Mouse (Mus musculus): ENCODE results near the gene Cox19.

The Cox19 gene

DNA sequence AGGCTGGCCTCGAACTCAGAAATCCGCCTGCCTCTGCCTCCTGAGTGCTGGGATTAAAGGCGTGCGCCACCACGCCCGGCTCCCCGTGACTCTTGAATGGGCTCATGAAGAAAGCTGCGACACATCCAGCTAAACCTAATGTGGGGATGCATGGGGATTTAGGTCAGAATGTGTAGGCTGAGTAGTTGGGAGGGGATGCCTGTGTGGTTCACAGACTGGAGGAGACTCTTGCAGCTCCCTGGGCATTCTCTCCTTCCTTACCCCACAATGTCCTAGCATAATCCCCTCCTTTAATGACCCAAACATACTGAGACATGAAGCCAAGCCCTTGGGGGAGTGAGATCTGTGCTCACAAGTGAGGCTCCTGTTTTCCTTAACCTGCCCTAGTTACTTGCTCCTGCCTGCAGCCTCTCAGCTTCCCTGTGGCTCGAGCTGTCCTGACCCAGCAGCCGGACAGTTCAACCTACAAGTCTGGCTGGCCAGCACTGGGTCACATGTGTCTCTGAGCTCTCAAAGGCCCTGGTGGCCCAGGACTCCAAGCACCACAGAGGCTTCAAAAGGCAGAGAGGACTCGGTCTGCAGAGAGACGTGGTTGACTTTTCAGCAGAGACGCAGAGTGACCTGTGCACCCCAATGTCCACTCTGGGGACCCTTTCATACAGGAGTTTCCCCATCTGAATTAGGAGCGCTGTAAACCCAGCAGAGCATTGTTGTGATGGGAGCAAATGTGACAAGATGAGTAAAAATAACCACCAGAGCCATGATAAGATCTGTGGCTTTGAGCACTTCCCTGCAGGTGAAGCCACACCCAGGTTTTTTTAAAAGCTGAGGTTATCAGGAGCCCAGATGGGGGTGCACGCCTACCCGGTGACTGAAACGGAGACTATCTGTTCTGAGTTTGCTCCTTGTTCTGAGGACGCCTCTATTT lies 30.6 kb upstream of the Cox19 start:
- DNase-seq (ENCODE audit: low spot score): peak; percentile 74

DNA sequence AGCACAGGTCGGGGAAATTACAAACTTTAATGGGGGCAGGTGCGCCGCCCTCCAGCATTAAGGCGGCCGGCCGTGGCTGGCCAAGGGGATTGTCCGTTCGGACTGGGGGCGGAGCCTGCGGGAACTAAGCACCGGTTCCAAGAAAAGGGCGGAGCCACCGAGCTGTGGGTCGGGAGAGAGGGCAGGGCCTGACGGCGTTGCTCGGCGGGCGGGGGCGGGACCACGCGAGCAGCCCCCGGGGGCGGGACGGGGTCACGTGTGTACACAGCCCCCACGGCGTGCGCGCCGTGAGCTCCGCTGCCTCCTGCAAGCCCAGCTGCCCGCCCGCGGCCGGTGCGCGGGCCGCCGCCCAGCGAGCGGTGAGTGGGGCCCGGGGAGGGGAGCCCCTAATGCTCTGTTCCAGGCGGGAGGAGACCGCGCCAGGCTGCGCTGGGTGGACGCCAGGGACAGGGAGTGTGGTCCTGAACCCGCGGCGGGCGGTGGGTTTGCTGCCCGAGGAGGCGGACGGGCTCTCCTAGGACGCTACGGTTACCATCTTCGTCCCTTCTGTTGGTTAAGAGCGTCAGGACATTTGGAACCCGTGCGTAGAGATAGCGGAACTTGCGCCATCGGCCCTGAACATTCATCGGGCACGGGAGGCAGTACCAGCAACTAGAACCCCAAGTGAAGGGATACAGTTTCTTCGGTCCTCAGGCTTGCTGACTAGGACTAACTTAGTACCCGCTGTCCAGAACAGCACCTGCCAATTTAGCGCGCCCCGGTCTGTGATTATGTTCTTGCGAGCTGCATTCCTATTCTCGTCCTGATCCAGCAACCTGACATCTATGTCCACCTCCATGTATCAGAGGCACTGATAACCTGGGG lies 29.4 kb upstream of the Cox19 start:
- DNase-seq (ENCODE audit: low spot score): peak; percentile 99

DNA sequence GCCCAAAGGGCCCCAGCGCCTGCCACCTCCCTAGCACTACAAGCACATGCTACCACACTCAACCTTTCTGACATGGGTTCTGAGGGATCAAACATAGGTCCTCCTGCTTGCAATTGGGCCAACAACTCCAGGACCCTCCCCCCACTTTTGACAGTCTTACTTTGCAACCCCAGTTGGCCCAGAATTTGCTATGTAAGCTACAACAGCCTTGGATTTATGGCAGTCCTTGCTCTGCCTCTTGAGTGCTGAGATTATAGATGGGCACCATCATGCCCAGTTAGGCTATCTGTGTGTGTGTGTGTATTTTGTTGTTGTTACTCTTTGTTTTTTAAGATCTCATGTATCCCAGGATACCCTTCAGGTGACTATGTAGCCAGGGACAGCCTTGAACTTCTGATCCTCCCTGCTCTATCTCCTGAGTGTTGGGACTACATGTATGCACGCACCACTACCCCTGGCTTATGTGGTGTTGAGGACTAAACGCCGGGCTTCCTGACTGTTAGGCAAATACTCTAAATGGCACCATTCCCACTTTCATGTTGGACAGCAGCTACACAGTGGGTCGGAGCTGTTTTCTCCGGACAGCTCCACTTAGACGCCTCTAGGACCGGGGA lies 28.7 kb upstream of the Cox19 start:
- DNase-seq (ENCODE audit: low spot score): no peak

DNA sequence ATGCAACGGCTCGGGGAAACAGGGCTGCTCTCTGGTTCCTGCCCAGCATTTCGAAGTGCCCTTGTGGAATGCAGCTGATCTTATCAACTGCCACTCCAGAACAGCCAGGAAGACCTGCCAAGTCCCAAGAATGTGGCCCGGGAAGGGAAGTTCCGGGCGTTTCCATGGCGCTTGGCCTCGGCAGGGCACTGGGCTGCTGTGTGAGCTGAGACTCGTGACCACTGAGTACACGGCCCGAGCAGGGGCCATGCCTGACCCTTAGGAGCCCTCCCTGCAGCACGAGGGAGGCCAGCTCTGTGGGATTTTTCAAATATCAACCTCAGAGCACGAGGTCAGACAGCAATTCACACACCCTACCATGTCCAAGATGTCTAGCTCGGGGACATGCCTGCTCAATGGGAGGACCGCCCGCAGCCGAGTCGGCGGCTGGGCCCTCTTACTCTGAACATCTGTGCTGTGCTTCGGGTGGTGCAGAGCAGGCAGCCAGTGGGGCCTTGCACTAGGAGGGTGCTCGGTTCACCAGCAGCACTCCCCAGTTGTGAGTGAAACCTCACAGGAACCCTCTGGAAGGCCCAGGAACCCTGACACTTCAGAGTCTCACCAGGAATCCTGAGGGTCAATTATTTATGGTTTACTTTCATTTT lies 27.9 kb upstream of the Cox19 start:
- DNase-seq (ENCODE audit: low spot score): peak; percentile 97

DNA sequence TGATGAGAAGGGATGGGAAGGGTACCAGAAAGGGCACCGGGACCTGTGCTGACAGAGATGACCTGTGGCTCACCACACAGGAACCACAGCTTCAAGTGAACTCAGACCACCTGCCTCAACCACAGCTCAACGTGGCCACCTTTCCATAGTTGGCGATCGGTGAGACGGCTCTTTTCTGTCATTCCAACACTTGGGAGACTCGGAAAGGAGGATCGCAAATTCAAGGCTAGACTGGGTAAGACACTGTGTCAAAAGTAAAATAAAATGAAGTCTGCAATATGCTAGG lies 27.0 kb upstream of the Cox19 start:
- no peak for DNase-seq (ENCODE audit: low spot score)

DNA sequence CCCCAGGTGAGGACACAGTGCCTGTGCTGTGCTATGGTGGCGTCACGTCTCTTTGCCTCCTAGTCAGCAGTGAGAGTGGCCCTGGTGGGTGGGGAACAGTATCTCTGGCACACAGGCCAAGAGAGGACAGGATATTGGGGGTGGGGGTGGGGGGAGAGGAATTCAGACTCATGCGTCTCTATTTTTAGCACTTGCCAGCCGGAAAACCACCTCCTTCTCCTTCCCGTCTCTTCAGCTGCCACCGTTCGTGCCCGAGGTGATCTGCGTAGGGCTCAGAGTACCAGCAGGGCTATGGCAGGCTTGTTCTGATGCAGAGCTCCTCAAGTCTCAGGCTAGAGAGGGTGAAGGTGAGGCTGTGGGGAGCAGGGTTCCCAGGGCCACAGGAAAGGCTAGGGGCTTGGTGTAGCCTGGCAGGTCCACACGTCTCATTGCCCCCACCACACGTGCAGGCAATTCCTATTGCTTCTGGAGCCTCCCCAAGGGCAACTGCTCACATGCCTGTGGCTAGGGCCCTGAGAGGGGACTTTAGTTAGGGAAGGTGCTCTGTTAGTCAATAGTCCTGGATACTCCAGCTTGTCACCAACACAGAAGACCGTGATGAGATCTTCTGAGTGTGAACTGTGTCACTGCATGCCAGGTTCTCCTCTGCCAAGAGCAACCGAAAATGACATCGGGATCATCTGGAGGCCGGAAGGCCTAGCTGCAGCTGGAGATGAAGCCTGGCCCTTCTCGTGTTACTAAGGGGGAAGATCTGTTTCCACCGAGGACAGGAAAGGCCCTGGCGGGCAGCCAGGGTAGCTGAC lies 26.5 kb upstream of the Cox19 start, which contains the start of gene Gpr146:
Gpr146 (plus strand) TSS at position 230 of the 803 bp plus-strand sequence.
- DNase-seq (ENCODE audit: low spot score): peak; percentile 74

DNA sequence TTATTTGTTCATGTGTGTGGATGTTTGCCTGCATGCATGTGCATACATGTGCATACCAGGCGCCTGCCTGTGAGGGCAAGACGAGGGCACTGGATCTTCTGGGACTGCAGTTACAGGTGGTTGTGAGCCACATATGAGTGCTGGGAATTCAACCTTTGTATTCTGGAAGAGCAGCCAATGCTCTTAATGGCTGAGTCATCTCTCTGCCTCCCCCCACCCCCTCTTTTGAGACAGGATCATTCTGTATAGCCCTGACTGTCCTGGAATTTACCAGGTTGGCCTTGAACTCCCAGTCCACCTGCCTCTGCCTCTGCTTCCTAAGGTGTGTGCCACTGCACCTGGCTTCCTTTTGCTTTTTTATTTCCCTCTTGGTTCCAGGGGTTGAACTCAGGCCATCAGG lies 23.6 kb upstream of the Cox19 start:
- no peak for DNase-seq (ENCODE audit: low spot score)

DNA sequence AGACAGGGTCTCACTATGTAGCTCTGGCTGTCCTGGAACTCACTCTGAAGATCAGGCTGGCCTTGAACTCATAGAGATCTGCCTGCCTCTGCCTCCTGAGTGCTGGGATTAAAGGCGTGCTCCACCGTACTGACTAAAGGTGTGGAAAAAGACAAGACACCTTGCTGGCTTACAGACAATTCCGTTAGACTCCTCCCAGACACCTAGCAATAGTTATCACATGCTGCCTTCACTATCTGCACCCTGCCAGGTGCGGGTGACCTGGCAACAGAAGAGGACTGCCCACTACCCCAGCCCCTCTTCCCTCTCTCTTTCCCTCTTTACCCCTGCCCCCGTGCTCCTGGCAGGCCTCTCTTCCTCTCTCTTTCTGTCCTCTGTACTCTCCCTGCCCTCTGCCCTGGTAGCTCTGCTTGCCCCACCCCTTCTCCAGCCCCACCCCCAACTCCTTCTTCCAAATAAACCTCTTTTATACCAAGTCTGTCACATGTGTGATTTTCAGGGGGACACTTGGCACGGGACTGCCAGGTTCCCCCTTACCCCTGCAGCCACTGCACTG lies 22.7 kb upstream of the Cox19 start:
- peak; percentile 56 for DNase-seq (ENCODE audit: low spot score)

DNA sequence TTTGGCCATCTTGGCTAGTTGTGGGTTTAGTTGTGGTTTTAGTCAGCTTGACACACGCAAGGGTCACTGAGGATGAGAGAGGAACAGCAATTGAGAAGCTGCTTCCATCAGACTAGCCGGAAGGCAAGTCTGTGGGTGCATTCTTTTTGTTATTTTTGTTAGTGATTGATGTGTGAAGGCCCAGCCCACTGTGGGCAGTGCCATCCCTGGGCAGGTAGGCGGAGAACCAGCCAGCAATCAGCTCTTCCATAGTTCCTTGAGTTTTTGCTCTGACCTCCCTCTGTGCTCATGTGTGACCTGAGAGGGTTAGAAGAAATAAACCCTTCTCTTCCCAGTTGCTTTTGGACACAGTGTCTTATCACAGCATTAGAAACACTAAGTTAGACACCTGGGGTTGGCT lies 21.9 kb upstream of the Cox19 start:
- no peak for DNase-seq (ENCODE audit: low spot score)

DNA sequence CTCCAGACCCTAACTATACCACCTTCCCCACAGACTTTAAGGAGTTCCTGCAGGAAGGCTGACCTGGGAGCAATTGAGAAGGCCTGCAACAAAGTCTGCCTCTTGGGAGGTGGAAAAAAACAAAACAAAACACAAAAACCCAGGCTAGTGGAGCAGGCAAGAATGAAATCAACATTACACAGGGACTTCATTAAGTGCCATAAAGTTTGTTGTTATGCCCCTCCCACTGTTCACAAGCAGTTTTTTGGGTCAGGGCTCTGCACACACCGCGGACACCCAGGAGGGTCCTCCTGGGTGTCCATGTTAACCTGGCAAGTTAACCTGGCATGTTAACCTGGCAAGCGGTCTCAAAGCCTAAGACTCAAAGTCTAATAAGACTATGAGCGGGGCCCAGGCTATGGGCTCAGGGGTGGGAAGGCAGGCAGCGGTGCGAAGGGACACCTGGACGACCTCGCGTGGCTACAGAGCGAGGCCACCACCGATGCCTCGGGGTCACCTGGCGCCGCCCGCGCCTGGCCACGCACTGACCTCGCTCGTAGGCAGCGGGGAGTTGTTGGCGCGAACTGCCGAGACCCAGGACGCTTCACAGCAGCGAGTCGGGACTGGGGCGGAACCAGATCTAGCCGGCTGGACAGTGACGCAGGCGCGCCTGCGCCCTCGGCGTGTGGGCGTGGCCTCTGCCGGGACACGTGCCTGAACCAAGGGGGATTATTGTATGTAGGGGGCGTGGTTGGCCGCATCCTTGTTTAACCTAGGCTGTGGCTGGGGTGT lies 20.6 kb upstream of the Cox19 start:
- peak; percentile 97 for DNase-seq (ENCODE audit: low spot score)

DNA sequence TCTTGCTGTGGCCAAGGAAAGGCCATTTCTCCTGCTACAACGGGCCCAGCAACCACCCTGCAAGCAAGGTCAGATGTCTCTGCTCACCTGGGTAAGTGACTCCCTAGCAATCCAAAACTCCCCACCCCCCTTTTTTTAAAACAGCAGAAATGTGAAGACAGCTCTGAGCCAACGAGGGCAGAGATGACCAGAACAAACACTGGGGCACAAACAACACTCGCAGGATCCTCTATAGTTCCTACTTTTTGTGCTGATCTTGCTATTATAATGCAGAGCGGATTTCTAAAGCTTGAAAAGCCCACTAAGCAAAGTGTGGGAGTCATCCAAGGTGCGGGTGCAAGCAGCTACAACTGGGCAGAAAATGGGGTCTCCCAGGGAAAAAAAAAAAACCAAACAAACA lies 19.9 kb upstream of the Cox19 start:
- DNase-seq (ENCODE audit: low spot score): peak; percentile 71

DNA sequence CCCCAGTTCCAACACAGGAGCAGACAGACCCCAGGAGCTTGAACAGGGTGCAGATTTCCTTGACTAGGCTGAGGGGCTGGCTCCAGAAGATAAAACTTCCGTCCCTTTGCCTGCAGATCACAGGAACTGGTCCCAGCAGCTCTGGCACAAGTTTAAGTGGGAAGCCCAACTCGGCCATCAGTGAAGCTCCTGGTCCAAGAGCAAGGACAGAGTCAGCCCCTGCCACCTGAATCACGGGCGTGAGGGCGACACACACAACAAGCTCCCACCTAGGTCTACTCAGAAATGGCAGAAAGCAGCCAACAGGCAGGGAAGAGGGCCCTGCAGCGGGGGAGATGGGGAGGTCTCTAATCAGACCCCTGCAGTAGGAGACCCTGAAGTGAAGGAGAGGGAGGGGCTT lies 19.1 kb upstream of the Cox19 start:
- no peak for DNase-seq (ENCODE audit: low spot score)

DNA sequence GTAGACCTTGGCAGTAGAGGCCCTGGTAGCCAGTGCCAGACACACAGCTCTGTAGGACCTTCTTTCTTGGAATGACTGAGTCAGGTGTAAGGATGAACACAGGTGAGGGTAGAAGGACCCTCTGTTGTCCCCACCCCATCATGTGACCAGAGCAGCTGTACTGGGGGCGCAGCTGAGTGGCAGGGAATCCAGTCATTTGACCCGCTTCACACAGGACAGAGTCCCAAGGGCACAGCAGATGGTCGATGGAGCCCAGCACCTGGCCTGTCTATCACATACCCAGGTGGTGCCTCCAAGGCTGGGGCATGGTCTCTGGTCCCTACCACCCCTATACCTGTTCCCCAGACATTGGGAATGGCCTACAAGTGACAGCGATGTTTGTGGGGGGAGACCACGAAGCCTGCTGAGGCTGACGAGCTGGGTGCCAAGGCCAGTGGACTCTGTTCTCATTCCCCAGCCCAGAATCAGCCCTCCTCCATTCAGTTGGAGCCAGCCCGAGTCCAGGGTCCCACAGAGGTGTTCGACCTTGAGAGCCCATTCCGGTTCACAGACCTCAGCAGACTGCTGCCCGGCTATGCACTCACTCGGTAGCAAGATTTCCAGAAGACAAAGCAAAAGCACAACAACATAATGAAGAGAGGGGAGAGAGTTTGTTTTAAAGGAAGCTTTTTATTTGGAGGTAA lies 17.6 kb upstream of the Cox19 start:
- DNase-seq (ENCODE audit: low spot score): no peak

DNA sequence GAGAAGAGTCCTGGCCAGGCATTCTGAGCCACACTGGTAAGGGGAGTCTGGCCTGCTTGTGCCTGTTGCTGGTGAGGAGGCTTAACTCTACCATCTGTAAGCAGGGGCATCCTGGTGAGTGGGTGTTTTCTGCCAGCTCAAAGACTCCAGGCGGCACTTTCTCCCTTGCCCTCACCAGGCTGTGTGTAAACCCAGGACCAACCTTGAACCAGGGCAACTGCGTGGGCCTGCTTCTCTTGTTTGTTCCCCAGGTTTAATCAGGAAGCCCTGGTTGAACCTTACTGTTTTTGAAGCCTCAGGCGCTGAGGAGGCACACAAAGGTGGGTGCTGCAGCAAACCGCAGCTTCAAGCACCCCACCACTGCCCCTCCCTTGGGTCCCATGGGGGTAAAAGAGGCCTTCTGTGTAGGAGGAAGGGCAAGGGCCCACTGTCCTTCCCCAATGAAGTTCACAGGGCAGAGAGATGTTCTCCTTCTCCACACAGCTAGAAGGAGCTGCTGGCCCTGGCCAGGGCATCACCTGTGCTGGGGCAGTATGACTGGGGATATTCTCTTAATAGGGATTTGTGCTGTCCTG lies 16.8 kb upstream of the Cox19 start:
- DNase-seq (ENCODE audit: low spot score): no peak

DNA sequence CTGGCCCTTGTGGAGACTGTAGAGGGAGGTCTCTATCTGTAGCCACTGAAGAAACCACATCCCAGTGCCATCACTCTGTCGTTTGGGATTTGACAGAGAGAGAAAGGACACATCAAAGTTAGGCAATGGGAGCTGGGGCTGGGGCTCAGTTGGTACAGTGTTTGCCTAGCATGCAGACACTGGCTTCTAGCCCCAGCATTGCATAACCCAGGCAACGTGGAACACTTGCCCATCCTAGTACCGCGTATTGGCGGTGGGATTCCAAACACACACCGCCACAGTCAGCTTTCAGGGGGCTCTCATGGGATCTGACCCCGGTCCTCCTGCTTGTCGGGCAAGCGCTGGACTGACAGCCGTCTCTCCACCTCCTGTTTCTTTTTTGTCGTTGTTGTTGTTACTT lies 15.3 kb upstream of the Cox19 start:
- peak; percentile 47 for DNase-seq (ENCODE audit: low spot score)

DNA sequence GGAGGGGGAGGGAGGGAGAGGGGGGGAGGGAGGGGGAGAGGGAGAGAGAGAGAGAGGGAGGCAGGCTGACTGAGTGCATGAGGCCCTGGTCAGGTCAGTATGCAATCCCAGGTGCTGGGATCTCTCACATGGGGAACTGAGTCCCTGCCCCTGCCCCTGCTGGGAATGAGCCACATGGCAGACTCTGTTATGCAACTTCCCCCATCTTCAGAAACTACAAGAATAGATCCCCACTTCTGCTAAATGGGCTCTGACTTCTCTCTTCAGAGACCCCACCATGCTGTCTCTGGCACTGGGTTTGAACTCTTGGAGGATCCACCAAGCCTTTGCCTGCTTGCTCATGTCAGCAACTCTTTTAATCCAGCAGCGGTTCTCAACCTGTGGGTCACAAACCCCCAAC lies 14.6 kb upstream of the Cox19 start:
- no peak for DNase-seq (ENCODE audit: low spot score)

DNA sequence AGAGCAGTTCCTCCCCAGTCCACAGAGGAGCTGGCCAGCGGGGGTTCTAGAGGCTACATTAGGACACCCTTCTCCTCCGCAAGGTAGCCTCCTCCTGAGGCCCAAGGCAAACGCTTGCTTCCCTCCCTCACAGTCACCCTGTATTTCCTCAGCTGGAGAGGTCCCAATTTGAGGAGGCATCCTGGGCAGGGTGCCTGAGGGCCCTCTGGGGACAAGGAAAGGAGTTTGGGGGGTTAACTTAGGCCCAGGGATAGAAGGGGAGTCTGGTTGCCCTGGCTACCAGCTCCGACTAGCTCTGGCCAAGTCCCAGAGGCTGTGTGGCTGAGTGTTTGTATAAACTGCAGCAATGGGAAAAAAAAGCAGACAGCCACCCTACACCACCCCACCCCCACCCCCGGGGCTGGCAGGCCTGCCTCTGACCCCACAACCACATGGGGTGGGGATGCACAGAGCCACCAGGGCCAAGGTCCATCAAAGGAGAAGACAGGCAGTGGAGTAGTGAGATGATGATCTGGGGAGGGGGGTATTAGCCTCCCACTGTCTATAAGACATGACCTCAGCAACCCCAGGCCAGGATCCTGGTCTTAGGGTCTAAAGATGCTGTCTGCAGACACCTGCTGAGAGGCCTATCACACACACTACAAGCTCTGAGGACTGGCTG lies 13.8 kb upstream of the Cox19 start:
- peak; percentile 75 for DNase-seq (ENCODE audit: low spot score)

DNA sequence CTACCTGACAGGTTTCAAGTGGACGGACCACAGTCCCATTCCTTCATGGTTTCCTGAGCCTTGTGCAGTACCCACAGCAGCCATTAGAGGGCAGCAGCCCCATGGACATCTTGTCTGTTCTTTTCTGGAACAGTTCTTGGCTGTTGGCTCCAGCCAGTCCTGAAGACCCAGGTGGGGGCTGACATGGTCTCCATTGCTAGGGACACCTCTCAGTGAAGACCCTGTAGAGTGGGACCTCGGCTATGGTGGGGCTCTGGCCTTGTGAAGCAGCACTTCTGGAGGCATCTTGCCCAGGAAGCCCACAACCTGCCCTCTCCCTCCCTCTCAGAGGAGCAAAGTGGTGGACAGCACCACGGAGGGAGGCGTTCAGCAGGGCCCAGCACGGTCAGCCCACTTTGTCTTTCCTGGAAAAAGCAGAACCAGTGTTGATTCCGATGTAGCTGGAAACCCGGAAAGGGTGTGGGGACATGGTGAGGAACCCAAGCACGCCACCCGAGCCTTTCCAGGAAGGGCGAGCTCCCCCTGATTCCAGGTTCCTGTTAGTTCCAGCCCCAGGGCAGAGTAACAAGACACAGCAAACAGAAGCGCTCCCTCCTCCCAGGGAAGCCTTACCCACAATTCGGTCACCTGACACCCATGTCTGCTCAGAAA lies 13.2 kb upstream of the Cox19 start:
- peak; percentile 96 for DNase-seq (ENCODE audit: low spot score)

All from adipocyte (in vitro differentiated cells).